Mouse (Mus musculus): ENCODE data around the gene Hprt. TPM values are rescaled to one million over a fixed set of nuclear protein-coding genes. Genes with fewer than 3 reads are reported as not detected.

Hprt gene
- polyA plus RNA-seq, 1 experiment from 2014 or later, result 114 TPM

DNA sequence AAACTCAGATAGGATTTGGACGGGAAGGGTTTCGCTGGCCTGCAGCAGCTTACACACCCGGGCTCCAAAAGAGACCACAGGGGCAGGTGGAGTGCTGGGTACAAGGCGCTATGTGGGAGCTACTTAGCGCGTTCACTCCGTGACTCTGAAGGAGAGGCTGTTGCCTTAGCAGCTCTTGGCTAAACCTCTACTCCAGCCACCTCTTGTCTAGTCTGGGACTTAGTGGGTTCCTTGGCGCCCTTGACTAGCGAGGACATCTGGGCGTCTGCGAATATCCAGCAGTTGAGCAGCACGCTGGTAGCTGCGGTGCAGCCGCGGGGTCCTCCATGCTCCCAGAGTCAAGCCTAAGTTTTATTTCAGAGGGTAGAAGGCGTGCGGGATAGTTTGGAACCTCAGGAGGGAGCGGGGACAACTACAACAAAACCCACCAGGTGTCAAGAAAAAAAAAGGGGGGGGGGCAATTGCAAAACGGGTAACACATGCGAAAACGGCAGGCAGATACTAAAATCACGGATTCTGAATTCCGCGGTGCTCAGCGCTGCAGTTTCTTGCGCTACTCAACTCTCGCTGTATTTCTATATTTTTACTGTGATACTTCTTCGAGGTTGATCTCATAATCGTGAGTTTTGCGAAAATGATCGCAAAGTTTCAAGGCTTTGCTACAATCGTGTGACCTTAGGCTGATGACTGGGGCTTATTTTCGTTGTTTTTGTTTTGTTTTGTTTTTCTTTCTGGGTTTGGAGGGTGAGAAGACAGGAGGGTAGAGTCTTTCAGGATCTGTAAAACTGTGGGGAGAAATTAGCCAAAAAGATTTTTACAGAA is 70.7 kb downstream of the Hprt start:
- Histone ChIP-seq H3K4me1 (ENCODE audit: control insufficient read depth, insufficient read depth, low read length) (no peaks in the 10 kb centered on the region), H3K27me3 (ENCODE audit: control insufficient read depth, insufficient read depth, low read depth, low read length) (peaks cover 2% of the 10 kb centered on the region; the same call in 1 of the 2 replicates), H3K9me3 (replicated peaks; ENCODE audit: control insufficient read depth, low read length, poor library complexity, severe bottlenecking) (no peaks in the 10 kb centered on the region), H3K4me3 (ENCODE audit: low read depth, low read length) (peak overlapping the region; percentile 16; the same call in 1 of the 2 replicates), H3K9ac (ENCODE audit: low read depth, low read length) (no peak overlapping the region), H3K27ac (ENCODE audit: low read length) (no peak overlapping the region), H3K4me2 (ENCODE audit: low read length) (peak overlapping the region; percentile 47), H3K36me3 (ENCODE audit: control insufficient read depth, insufficient read depth, low read length) (no peaks in the 10 kb centered on the region)
- 17% methylated on average over 33 of the region's 33 CpGs for WGBS
- no peak for ATAC-seq

DNA sequence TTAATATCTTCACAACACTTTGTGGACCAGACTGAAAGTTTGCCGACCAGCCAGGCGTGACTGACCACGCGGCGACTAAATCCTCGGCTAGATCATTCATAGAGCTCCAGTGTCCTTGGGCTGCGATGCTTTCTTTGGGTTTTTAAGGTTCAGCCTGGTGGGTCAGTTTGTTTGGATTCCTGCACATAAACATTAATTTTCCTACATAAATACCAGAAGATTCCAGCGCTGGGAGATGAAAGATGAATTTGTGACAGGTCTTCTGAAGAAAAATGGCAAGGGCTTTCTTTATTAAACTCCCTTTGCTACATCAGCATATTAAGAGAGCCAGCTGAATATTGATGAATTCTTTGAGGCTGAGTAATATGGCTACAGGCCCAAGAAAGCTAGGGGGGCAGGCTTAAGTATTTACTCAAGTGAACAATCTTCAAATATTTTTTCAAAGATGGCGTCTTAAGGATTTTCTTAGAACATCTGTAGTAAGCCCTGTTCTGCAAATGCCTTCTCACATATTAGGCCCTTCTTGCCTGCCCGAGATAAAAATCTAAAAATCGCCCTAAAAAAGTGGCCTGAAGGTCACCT is 71.6 kb downstream of the Hprt start:
- no peak overlapping the region for H3K9ac ChIP-seq (ENCODE audit: low read depth, low read length)
- H3K4me3 ChIP-seq (ENCODE audit: low read depth, low read length), result no peak overlapping the region
- peaks cover 2% of the 10 kb centered on the region; the same call in 1 of the 2 replicates for H3K27me3 ChIP-seq (ENCODE audit: control insufficient read depth, insufficient read depth, low read depth, low read length)
- H3K9me3 ChIP-seq (replicated peaks; ENCODE audit: control insufficient read depth, low read length, poor library complexity, severe bottlenecking), result no peaks in the 10 kb centered on the region
- H3K36me3 ChIP-seq (ENCODE audit: control insufficient read depth, insufficient read depth, low read length), result no peaks in the 10 kb centered on the region
- H3K4me1 ChIP-seq (ENCODE audit: control insufficient read depth, insufficient read depth, low read length), result no peaks in the 10 kb centered on the region
- 33% methylated on average over 11 of the region's 11 CpGs for WGBS
- no peak for ATAC-seq
- no peak overlapping the region for H3K27ac ChIP-seq (ENCODE audit: low read length)
- no peak overlapping the region for H3K4me2 ChIP-seq (ENCODE audit: low read length)

DNA sequence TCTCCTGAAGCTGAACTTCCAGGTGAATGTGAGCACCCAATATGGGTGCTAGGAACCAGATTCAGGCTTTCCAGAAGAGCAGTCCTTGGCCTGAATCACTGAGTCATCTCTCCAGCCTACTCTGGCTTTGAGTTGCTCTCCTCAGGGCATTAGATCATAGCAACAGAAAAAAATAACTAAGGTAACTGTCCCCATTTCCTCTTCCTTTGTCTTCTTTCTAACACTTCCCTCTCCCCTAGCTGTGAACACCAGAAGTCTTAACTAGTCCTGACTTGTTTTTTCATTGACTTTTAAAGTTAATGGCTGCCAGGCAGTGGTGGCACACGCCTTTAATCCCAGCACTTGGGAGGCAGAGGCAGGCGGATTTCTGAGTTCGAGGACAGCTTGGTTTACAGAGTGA is 76.5 kb downstream of the Hprt start:
- H3K27me3 ChIP-seq (ENCODE audit: control insufficient read depth, insufficient read depth, low read depth, low read length), result peaks cover 2% of the 10 kb centered on the region; the same call in 1 of the 2 replicates
- no peak overlapping the region for H3K9ac ChIP-seq (ENCODE audit: low read depth, low read length)
- H3K9me3 ChIP-seq (replicated peaks; ENCODE audit: control insufficient read depth, low read length, poor library complexity, severe bottlenecking), result no peaks in the 10 kb centered on the region
- no peak overlapping the region for H3K4me3 ChIP-seq (ENCODE audit: low read depth, low read length)
- H3K36me3 ChIP-seq (ENCODE audit: control insufficient read depth, insufficient read depth, low read length), result no peaks in the 10 kb centered on the region
- no peak overlapping the region for H3K27ac ChIP-seq (ENCODE audit: low read length)
- H3K4me1 ChIP-seq (ENCODE audit: control insufficient read depth, insufficient read depth, low read length), result no peaks in the 10 kb centered on the region
- H3K4me2 ChIP-seq (ENCODE audit: low read length), result no peak overlapping the region
- WGBS, result 93% methylated on average over 3 of the region's 3 CpGs
- ATAC-seq, result no peak

MicroRNA genes within 50 kb of the gene (microRNA counts, 519-probe panel; counts per million panel counts)
- microRNA mmu-miR-322, result 2,726 counts per million, percentile 81 among the panel's probes with 10 or more counts
- microRNA mmu-miR-351, result 1,299 counts per million, percentile 25 among the panel's probes with 10 or more counts
- 386 counts per million, percentile 18 among the panel's probes with 10 or more counts for microRNA mmu-miR-450a-3p
- 2,162 counts per million, percentile 61 among the panel's probes with 10 or more counts for microRNA mmu-miR-450a-5p
- microRNA mmu-miR-450b-3p, result 386 counts per million, percentile 18 among the panel's probes with 10 or more counts
- microRNA mmu-miR-450b-5p, result 386 counts per million, percentile 18 among the panel's probes with 10 or more counts
- microRNA mmu-miR-503, result 692 counts per million, percentile 20 among the panel's probes with 10 or more counts
- 2,003 counts per million, percentile 48 among the panel's probes with 10 or more counts for microRNA mmu-miR-542-3p
- microRNA mmu-miR-542-5p, result 2,236 counts per million, percentile 64 among the panel's probes with 10 or more counts

Small RNAs within 50 kb of the gene (microRNA-seq; reads per million reads assigned to microRNA genes)
- gene Mir322, result 7,304 reads per million, percentile 94 among the genes with 10 or more reads in this experiment
- 717 reads per million, percentile 76 among the genes with 10 or more reads in this experiment for gene Mir351
- gene Mir450-1, result 2.6 reads per million, percentile 12 among the genes with 10 or more reads in this experiment
- 2.4 reads per million, percentile 10 among the genes with 10 or more reads in this experiment for gene Mir450-2
- gene Mir450b, result 37.4 reads per million, percentile 43 among the genes with 10 or more reads in this experiment
- gene Mir503, result 97.8 reads per million, percentile 54 among the genes with 10 or more reads in this experiment
- gene Mir542, result 224 reads per million, percentile 62 among the genes with 10 or more reads in this experiment

Other genes starting within 250 kb of the Hprt start
- gene Ccdc160, start 196.9 kb upstream of the Hprt start, polyA plus RNA-seq (2015; fragmentation: Nextera tagmentation; extraction: Ambion mirVana), result 8.7 and 9.6 TPM in 2 replicates
- 66.9 and 79.6 TPM in 2 replicates for gene Phf6, start 75.9 kb upstream of the Hprt start, polyA plus RNA-seq (2015; fragmentation: Nextera tagmentation; extraction: Ambion mirVana)

Data from midbrain, embryonic 16.5 days (tissue).